Mouse (Mus musculus): ENCODE measurements around the gene Far2.

The Far2 gene

GRCm38 (mm10) chr6:148046881-148047649 is at the start of gene Far2:
TSS of gene Far2 (plus strand) at chr6:148047259.
- DNase-seq (ENCODE audit: low spot score) = peak; percentile 21

- DNase-seq (ENCODE audit: low spot score) = no peak
Observed at GRCm38 (mm10) chr6:148000483-148000882, 46.6 kb upstream of the Far2 start.

- peak; percentile 64 for DNase-seq (ENCODE audit: low spot score)
Observed at GRCm38 (mm10) chr6:148001071-148001470, 46.0 kb upstream of the Far2 start.

GRCm38 (mm10) chr6:148006118-148006837 is 40.8 kb upstream of the Far2 start:
- DNase-seq (ENCODE audit: low spot score) = no peak

GRCm38 (mm10) chr6:148040759-148041158 is 6.3 kb upstream of the Far2 start:
- no peak for DNase-seq (ENCODE audit: low spot score)

- no peak for DNase-seq (ENCODE audit: low spot score)
Observed at GRCm38 (mm10) chr6:148047650-148047988, 560 bp downstream of the Far2 start.

GRCm38 (mm10) chr6:148063131-148063530 is 16.1 kb downstream of the Far2 start:
- DNase-seq (ENCODE audit: low spot score) = no peak

- DNase-seq (ENCODE audit: low spot score) = no peak
Observed at GRCm38 (mm10) chr6:148066267-148066666, 19.2 kb downstream of the Far2 start.

- no peak for DNase-seq (ENCODE audit: low spot score)
Observed at GRCm38 (mm10) chr6:148068786-148069185, 21.7 kb downstream of the Far2 start.

GRCm38 (mm10) chr6:148073599-148073998 is 26.5 kb downstream of the Far2 start:
- DNase-seq (ENCODE audit: low spot score) = no peak

GRCm38 (mm10) chr6:148074211-148074864 is 27.3 kb downstream of the Far2 start:
- no peak for DNase-seq (ENCODE audit: low spot score)

- no peak for DNase-seq (ENCODE audit: low spot score)
Observed at GRCm38 (mm10) chr6:148083864-148084263, 36.8 kb downstream of the Far2 start.

GRCm38 (mm10) chr6:148084403-148084802 is 37.3 kb downstream of the Far2 start:
- no peak for DNase-seq (ENCODE audit: low spot score)

GRCm38 (mm10) chr6:148097039-148097438 is 50.0 kb downstream of the Far2 start:
- DNase-seq (ENCODE audit: low spot score) = no peak

- DNase-seq (ENCODE audit: low spot score) = no peak
Observed at GRCm38 (mm10) chr6:148101977-148102376, 54.9 kb downstream of the Far2 start.

GRCm38 (mm10) chr6:148102434-148102833 is 55.4 kb downstream of the Far2 start:
- no peak for DNase-seq (ENCODE audit: low spot score)

- peak; percentile 58 for DNase-seq (ENCODE audit: low spot score)
Observed at GRCm38 (mm10) chr6:148104212-148104611, 57.2 kb downstream of the Far2 start.

GRCm38 (mm10) chr6:148105722-148106268 is 58.7 kb downstream of the Far2 start:
- no peak for DNase-seq (ENCODE audit: low spot score)

- no peak for DNase-seq (ENCODE audit: low spot score)
Observed at GRCm38 (mm10) chr6:148108741-148109472, 61.8 kb downstream of the Far2 start.

- no peak for DNase-seq (ENCODE audit: low spot score)
Observed at GRCm38 (mm10) chr6:148110996-148111633, 64.1 kb downstream of the Far2 start.

- no peak for DNase-seq (ENCODE audit: low spot score)
Observed at GRCm38 (mm10) chr6:148116371-148116770, 69.3 kb downstream of the Far2 start.

Data from embryo, embryonic 10.5 days (tissue).